Mouse (Mus musculus) liver, adult 2 months (tissue): ENCODE data around the gene Ripor3.

Source experiments
- CTCF ChIP-seq: fragments of 200-500 bp; IDR thresholded peaks from 2 replicates; pipeline ENCODE4 v1.5.1; 2011; ENCODE audit warnings: low read depth, low read length, control low read depth
- POLR2A ChIP-seq: fragments of 200-500 bp; IDR thresholded peaks from 2 replicates; pipeline ENCODE4 v1.6.1; 2011; ENCODE audit warnings: low read length, control low read depth; ENCODE audit not compliant: insufficient read depth; ENCODE audit errors: extremely low read depth

- no peak for TF ChIP-seq POLR2A
- TF ChIP-seq CTCF: peak; percentile 88
Observed at GRCm38 (mm10) chr2:167982646-167983045, 27.8 kb downstream of the Ripor3 start.
